Mouse (Mus musculus): ENCODE results near the gene Timm8b.
"Not testable (repeated sequence)": the region's sequence is repeated elsewhere in the genome, so short reads cannot be mapped to it uniquely, and the experiment has no call there.

Timm8b gene

DNA sequence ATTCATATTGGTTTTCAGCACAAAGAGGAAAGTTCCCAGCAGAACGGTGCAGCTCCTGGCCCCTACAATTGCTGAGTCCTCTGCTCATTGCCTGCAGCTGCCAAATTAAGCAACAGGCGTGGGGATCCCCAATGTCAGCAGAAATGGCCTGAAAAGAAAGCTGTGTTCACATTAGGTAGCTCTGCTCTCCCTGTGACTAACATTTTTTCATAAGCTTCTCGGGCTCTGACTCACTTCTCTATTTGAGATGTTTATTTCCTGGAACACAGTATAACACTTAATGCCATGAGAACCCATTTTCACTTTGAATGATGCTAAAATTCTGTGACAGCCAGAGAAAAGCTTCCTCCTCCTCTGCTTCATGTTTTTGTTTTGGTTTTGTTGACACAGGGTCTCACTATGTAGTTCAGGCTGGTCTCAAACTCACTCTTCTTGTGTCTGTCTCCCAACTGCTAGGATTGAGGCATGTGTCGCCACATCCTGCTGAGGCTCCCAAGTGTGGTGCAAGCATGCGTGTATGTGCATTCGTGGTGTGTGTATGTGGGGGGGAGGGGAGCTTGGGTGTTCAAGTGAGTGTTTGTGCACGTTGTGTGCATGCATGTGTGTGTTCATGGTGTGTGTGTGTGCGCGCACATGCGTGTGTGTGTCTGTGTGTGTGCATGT is 12.7 kb upstream of the Timm8b start:
- no peaks in the 10 kb centered on the region for H3K36me3 ChIP-seq (ENCODE audit: control insufficient read depth, insufficient read depth, low read length, poor library complexity, severe bottlenecking)
- peak; percentile 12 for DNase-seq (ENCODE audit: low read depth, low spot score)

DNA sequence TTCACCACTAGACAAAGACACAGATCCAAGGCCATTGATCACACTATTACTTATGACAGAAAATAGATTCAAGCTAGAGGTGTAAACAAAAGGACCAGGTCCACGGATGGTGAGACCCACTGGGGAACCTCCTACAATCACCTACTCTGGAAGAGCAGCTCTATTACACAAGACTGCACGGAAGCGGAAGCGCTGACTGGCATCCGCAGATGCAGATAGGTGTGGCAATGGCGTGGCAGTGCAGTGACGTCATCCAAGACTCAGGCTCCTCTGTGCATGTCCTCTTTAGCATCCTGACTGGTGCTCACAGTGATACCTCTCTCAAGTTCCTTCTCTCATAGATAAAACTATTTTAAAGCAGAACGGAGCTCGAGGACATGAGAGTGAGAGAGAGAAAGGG is 10.8 kb upstream of the Timm8b start:
- Histone ChIP-seq H3K27me3 (ENCODE audit: control insufficient read depth, insufficient read depth, low read length, poor library complexity, severe bottlenecking) (no peaks in the 10 kb centered on the region), H3K36me3 (ENCODE audit: control insufficient read depth, insufficient read depth, low read length, poor library complexity, severe bottlenecking) (no peaks in the 10 kb centered on the region)
- no peak for DNase-seq (ENCODE audit: low read depth, low spot score)

More for the DNA sequence above, 12.7 kb upstream of the Timm8b start:
- no peaks in the 10 kb centered on the region for H3K27me3 ChIP-seq (ENCODE audit: control insufficient read depth, insufficient read depth, low read length, poor library complexity, severe bottlenecking)

DNA sequence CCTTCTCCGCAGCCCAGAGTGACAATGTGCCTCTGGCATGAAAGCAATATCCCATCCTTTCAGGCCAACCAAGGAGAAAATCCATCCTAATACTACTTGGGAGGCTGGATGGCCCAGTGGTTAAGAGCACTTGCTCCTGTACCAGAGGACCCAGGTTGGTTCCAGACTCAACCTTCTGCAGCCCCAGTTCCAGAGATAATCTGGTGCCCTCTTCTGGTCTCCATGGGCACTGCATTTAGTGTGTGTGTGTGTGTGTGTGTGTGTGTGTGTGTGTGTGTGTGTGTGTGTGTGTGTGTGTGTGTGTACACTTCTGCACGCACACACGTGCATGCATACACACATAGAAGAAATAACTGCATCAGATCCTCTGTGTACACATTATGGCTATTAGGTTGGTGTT is 10.2 kb upstream of the Timm8b start:
- DNase-seq (ENCODE audit: low read depth, low spot score) = peak; percentile 76
- Histone ChIP-seq H3K36me3 (ENCODE audit: control insufficient read depth, insufficient read depth, low read length, poor library complexity, severe bottlenecking) (no peaks in the 10 kb centered on the region), H3K27me3 (ENCODE audit: control insufficient read depth, insufficient read depth, low read length, poor library complexity, severe bottlenecking) (no peaks in the 10 kb centered on the region)

GRCm38 (mm10) chr9:50594794-50595417 is 8.8 kb upstream of the Timm8b start:
- Histone ChIP-seq H3K36me3 (ENCODE audit: control insufficient read depth, insufficient read depth, low read length, poor library complexity, severe bottlenecking) (peaks cover 5% of the 10 kb centered on the region), H3K27me3 (ENCODE audit: control insufficient read depth, insufficient read depth, low read length, poor library complexity, severe bottlenecking) (no peaks in the 10 kb centered on the region)
- DNase-seq (ENCODE audit: low read depth, low spot score) = no peak

GRCm38 (mm10) chr9:50596973-50597372 is 6.7 kb upstream of the Timm8b start:
- DNase-seq (ENCODE audit: low read depth, low spot score) = no peak
- Histone ChIP-seq H3K27me3 (ENCODE audit: control insufficient read depth, insufficient read depth, low read length, poor library complexity, severe bottlenecking) (no peaks in the 10 kb centered on the region), H3K36me3 (ENCODE audit: control insufficient read depth, insufficient read depth, low read length, poor library complexity, severe bottlenecking) (peaks cover 5% of the 10 kb centered on the region)

DNA sequence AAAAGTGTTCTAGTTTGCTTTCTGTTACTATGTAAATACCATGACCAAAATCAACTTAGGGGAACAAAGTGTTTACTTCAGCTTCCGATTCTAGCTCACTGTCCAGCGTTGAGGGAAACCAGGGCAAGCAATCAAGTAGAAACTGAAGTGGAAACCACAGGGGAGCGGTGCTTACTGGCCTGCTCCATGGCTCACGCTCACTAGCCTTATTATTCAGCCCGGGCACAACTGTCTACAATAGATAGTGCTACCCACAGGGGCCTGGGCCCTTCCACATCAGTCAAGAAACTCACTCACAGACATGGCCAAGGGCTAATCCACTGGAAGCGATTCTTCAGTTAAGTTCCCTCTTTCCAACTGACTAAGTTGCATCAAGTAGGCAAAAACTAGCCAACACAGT is 2.2 kb upstream of the Timm8b start:
- Histone ChIP-seq H3K36me3 (ENCODE audit: control insufficient read depth, insufficient read depth, low read length, poor library complexity, severe bottlenecking) (peaks cover 5% of the 10 kb centered on the region), H3K27me3 (ENCODE audit: control insufficient read depth, insufficient read depth, low read length, poor library complexity, severe bottlenecking) (no peaks in the 10 kb centered on the region)
- no peak for DNase-seq (ENCODE audit: low read depth, low spot score)

DNA sequence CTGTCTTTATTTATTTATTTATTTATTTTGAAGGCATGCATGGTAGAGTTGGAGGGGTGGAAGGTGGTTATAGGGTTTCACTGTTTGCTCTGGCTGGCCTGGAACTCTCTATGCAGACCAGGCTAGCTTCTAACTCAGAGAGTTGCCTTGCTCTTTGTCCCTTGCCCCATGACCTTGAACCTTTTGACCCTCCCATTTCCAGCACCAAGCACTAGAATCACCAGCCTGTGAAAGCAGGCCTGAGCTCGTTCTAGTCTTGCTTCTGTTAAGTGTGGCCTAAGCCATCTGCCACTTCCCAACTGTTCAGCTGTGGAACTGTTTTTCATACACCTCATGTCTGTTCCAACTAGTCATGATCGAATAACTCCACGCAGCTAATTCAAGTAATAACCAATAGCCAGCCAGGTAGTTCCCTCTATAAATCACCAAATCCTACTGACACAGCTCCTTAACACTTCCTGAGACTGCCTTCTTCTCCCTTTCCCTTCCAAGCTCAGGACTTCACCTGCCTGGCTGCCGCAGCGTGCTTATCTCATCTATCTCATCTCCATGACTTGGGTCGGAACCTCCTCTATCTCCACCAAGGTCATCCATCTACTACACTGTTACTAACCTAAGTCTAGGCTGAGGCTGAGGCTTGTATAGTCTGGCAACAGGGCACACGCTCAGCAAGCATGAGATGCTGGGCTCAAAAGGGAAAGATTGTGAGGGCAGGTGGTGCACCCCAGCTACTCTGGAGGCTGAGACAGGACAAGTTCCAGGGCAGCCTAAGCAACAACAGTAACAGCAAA is 1.5 kb upstream of the Timm8b start:
- Histone ChIP-seq H3K27me3 (ENCODE audit: control insufficient read depth, insufficient read depth, low read length, poor library complexity, severe bottlenecking) (no peaks in the 10 kb centered on the region), H3K36me3 (ENCODE audit: control insufficient read depth, insufficient read depth, low read length, poor library complexity, severe bottlenecking) (peaks cover 5% of the 10 kb centered on the region)
- DNase-seq (ENCODE audit: low read depth, low spot score) = no peak

- no peak for DNase-seq (ENCODE audit: low read depth, low spot score)
- Histone ChIP-seq H3K36me3 (ENCODE audit: control insufficient read depth, insufficient read depth, low read length, poor library complexity, severe bottlenecking) (peaks cover 4% of the 10 kb centered on the region; the same call in 1 of the 2 replicates), H3K27me3 (ENCODE audit: control insufficient read depth, insufficient read depth, low read length, poor library complexity, severe bottlenecking) (no peaks in the 10 kb centered on the region)
These were observed 251 bp downstream of the Timm8b start for GRCm38 (mm10) chr9:50603998-50604324.

GRCm38 (mm10) chr9:50604338-50604737 is 628 bp downstream of the Timm8b start:
- H3K27me3 ChIP-seq (ENCODE audit: control insufficient read depth, insufficient read depth, low read length, poor library complexity, severe bottlenecking) = no peaks in the 10 kb centered on the region
- peaks cover 4% of the 10 kb centered on the region; the same call in 1 of the 2 replicates for H3K36me3 ChIP-seq (ENCODE audit: control insufficient read depth, insufficient read depth, low read length, poor library complexity, severe bottlenecking)
- DNase-seq (ENCODE audit: low read depth, low spot score) = no peak

DNA sequence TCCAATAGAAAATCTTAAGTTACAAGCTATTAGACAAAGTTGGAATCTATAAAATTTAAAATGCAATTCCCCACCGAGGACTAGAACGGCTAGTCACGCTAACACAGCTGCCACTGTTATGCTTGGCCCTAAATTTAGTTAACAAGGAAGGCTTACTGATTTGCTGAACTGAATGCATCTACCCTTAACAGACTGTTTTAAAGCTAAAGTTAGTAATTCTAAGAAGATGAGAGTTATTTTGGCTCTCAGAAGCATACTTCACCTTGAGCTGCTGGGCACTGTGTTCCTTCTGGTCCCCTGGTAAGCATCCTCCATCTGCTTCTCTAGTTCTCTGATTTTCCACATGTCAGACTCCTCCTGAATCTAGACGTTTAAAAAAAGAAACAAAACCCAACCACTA is 8.4 kb downstream of the Timm8b start:
- no peaks in the 10 kb centered on the region for H3K27me3 ChIP-seq (ENCODE audit: control insufficient read depth, insufficient read depth, low read length, poor library complexity, severe bottlenecking)
- peaks cover 6% of the 10 kb centered on the region; the same call in 1 of the 2 replicates for H3K36me3 ChIP-seq (ENCODE audit: control insufficient read depth, insufficient read depth, low read length, poor library complexity, severe bottlenecking)
- DNase-seq (ENCODE audit: low read depth, low spot score) = no peak

DNA sequence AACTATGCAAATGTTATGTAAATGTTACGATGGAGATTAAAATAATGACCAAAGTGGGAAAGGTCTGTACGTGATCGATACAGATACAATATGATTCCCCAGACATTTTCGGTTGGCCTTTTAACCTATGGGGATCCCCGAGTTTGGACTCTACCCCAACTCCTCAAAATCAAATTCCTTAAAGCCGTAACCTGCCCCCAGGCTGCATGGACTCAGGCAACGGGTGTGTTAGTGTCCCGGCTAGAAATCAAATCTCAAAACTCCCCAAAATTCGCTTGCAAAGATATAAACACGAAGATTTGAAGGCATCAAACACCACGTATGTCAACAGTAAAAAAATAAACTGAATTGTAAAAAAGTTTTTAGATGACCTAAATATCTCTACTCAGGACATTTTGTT is 12.5 kb downstream of the Timm8b start:
- no peak for DNase-seq (ENCODE audit: low read depth, low spot score)
- H3K27me3 ChIP-seq (ENCODE audit: control insufficient read depth, insufficient read depth, low read length, poor library complexity, severe bottlenecking) = no peaks in the 10 kb centered on the region
- H3K36me3 ChIP-seq (ENCODE audit: control insufficient read depth, insufficient read depth, low read length, poor library complexity, severe bottlenecking) = peaks cover 4% of the 10 kb centered on the region; the same call in 1 of the 2 replicates

DNA sequence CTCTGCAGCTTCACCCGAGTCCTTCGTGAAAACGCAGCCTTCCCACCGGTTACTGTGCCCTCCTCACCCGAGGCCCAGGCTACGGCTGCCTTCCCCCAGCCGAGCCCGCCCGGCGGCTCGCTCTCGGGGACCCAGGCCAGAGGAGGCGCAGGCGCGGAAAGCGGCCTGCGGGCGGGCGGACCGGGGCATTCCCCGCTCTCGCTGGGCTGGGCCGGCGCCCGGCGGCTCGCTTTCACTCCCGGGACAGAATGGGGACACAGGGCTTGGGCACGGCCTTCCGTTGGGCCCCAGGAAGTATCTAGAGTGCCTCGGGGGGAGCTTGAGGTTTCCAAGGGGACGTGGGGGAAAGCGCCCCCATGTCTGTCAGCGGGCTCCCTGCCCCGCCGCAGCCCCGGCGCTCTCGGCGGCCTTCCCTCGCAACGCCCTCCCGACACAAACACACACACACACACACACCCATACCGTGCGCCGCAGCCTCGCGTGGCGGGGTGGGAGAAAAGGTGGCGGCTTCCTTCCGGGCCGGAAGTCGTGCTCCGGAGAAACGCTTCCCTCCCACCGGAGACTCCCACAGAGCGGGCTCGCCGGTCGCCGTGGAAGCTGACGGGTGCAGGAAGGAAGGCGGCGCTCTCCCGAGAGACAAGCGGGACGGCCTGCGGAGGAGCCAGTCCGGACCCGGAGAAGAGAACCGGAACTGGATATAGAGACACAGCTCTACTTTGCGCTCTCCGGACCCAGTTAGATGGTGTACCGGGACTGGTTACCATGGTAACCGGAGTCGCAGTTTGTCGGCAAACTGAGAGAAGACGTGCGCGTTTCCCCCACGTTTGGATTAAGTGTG is 13.3 kb downstream of the Timm8b start, which contains the start of the genes Pih1d2 and Nkapd1:
TSS of gene Pih1d2 (plus strand) at position 556 of the 838 bp plus-strand sequence.
TSS of gene Nkapd1 (minus strand) at position 699 of the 838 bp plus-strand sequence.
- peak; percentile 94 for DNase-seq (ENCODE audit: low read depth, low spot score)
- Histone ChIP-seq H3K27me3 (ENCODE audit: control insufficient read depth, insufficient read depth, low read length, poor library complexity, severe bottlenecking) (no peaks in the 10 kb centered on the region), H3K36me3 (ENCODE audit: control insufficient read depth, insufficient read depth, low read length, poor library complexity, severe bottlenecking) (peaks cover 4% of the 10 kb centered on the region; the same call in 1 of the 2 replicates)

DNA sequence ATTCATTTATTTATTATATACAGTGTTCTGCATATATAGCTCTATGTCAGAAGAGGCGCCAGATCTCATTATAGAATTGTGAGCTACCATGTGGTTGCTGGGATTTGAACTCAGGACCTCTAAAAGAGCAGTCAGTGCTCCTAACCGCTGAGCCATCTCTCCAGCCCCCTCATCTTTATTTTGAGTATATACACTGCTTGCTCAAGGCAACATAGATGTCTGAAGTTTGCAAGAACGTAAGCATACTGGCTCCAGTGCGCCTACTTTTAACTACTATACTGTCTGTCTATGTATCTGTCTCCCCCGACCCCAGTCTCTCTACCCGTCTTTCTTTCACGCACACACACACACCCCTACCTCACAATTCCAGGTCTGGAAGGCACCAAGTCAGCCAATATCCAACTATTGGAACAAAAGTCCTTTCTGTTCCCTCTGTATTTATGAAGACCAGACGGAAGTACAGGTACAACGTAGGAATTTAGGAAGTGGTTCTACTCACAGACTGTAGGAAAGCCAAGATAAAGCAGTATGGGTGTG is 14.2 kb downstream of the Timm8b start:
- Histone ChIP-seq H3K36me3 (ENCODE audit: control insufficient read depth, insufficient read depth, low read length, poor library complexity, severe bottlenecking) (peaks cover 4% of the 10 kb centered on the region; the same call in 1 of the 2 replicates), H3K27me3 (ENCODE audit: control insufficient read depth, insufficient read depth, low read length, poor library complexity, severe bottlenecking) (no peaks in the 10 kb centered on the region)
- DNase-seq (ENCODE audit: low read depth, low spot score) = no peak

DNA sequence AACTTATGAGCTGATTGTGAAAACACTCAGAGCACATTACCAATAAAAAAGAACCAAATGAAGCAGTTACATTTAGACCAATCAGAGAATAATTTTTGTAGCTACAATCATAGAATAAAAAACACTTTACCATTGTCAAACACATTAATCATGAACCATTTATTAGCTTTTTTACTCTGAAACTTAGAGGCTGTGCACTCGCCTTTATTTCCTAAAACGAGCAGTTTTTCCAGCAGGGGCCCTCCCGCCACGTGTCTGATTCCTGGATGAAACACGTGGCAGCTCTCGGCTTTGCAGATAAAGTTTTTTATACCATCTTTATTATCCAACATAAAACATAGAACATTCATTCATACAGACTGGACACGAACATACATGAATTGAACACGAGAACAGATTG is 27.2 kb downstream of the Timm8b start:
- DNase-seq (ENCODE audit: low read depth, low spot score); H3K36me3 ChIP-seq (ENCODE audit: control insufficient read depth, insufficient read depth, low read length, poor library complexity, severe bottlenecking); H3K27me3 ChIP-seq (ENCODE audit: control insufficient read depth, insufficient read depth, low read length, poor library complexity, severe bottlenecking): not testable (repeated sequence)
